Mouse (Mus musculus) heart, postnatal 4 days (tissue): ENCODE measurements around the gene Cfi. TPM values are rescaled to one million over a fixed set of nuclear protein-coding genes. Genes with fewer than 3 reads are reported as not detected.

ENCODE experiments used
- DNase-seq: peaks from one replicate; pipeline ENCODE4 v3.0.0; 2021
- total RNA-seq, 2 experiments: library from RNA; stranded (reverse); gene quantifications; 2 replicates each; pipeline ENCODE4 v1.2.3; 2021

Cfi gene
- total RNA-seq, 2 experiments from 2014 or later: 1.5 to 1.7 TPM

DNA sequence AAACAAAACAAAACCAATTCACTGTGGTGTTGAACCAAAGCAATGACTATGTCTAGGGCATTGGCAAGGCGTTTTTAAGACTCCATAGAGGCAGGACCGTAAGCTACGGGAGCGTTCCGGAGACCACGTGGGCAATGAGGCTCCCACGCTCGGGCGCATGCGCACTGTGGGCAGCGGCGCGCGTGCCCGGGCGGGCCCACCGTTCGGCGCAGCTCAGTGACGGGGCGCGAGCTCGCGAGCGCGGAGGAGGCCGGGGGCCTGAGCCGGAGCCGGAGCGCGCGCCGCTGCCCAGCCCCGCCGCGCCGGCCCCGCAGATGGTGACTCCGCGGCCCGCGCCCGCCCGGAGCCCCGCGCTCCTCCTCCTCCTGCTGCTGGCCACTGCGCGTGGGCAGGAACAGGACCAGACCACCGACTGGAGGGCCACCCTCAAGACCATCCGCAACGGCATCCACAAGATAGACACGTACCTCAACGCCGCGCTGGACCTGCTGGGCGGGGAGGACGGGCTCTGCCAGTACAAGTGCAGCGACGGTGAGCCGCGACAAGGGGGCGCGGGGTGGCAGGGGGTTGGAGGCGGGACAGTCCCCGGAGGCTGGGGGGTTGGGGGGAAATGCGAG lies 42.8 kb downstream of the Cfi start, which contains the start of gene Pla2g12a:
Gene Pla2g12a, plus strand, starts transcription at position 202 of the 617 bp plus-strand sequence.
- DNase-seq: peak; percentile 95

DNA sequence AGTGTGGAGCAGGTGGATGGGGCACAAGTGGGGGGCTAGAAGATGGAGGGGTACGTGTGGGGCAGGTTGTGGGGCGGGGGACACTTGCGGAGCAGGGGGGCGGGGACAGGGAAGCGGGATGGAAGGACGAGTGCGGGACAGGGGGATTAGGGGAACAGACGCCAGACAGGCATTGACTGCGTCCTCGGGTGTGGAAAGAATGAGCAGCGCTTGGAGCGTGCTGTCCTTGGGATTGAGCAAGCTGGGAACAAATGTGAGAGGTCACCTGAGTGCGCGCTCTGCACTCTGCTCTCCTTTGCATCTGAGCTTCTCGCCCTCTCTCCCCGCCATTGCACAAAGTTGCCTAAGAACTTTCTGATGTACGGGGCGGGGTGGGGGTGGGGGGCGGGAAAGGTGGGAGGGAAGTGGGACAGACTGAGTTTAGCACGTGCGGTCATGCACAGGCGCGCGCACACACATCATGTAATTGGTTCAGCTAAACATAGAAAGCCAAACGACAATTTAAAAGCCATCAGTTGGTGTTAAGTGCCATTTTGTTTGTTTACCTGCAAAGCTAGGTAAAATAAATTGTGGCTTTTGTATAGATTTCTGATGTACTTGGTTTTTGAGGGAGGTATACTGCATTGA lies 43.6 kb downstream of the Cfi start:
- peak; percentile 37 for DNase-seq

DNA sequence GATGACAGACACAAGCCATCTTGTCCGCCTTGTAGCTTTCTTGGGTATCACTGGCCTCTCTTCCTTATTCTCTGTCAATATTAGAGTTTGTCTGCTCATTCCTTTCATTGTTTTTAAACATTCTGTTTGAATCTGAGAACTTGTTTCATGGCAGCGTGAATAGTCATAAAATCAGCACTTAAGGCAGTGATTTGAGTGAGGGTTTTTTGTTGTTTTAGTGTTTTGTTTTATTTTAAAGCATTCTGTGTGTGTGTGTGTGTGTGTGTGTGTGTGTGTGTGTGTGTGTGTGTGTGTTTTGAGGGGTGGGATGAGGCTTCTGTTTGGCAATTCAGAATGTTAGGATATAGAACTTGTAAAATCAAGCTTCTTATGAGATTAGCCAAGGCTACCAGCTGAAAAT lies 44.2 kb downstream of the Cfi start:
- no peak for DNase-seq

DNA sequence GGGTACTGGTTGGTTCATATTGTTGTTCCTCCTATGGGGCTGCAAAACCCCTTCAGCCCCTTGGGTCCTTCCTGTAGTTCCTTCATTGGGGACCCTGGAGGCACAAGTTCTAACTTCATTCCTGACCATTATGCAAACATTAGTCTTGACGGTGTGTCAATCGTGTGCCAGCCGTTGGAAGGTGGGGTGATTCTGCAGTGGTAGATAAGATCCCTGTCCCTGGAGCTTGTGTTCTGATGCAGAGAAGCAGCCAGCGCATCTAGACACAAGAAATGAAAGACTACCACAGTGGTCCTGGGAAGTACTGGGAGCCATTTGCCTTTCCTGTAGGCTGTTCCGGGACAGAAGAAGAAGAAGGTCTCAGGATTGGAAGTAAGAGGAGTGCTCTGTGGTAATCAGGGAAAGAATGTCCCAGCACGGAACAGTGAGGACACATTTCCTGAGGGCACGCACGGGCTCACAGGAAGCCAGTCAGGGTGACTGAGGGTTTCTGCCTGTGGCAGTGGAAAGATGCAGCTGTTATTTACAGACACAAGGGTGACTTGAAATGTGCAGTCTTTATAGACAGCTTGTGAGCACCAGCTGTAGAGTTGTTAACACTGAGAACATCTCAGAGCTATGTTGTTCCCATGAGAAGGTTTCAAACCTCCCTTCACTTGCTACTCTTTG lies 45.4 kb downstream of the Cfi start:
- no peak for DNase-seq

DNA sequence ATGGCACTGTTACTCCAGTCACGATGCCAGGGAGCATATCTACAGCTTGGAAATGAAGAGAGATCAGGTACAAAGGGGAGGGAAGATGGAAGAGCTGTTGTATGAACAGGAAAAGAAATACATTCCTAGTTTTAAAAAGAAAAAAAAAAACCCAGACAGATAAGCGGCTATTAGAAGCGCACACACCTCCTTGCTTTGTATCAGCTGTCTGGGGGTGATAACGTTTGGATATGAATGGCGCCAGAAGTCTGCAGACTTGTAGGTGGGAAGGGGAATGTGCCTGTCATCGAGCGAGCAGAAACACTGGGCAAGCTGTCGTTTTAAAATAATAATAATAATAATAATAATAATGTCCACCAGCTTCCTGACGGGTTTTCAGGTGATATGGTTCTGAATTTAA lies 49.9 kb downstream of the Cfi start:
- no peak for DNase-seq

DNA sequence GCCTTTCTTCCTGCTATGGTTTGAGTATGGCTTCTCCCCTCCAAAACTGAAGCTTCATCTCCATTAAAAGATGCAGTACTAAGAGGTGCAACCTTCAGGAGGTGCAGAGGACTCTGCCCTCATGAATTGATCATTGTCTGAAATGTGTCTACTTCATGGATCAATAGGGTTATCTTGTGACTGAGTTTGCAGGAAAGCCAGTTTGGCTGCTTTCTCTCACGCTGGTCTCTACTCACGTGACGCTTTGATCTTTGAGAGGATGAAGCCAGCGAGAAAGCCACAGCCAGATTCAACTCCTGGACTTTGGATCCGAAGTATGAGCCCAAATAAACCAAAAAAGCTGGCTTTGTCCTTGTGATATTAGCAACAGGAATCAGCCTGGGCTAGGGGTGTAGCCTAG lies 50.7 kb downstream of the Cfi start:
- DNase-seq: no peak

DNA sequence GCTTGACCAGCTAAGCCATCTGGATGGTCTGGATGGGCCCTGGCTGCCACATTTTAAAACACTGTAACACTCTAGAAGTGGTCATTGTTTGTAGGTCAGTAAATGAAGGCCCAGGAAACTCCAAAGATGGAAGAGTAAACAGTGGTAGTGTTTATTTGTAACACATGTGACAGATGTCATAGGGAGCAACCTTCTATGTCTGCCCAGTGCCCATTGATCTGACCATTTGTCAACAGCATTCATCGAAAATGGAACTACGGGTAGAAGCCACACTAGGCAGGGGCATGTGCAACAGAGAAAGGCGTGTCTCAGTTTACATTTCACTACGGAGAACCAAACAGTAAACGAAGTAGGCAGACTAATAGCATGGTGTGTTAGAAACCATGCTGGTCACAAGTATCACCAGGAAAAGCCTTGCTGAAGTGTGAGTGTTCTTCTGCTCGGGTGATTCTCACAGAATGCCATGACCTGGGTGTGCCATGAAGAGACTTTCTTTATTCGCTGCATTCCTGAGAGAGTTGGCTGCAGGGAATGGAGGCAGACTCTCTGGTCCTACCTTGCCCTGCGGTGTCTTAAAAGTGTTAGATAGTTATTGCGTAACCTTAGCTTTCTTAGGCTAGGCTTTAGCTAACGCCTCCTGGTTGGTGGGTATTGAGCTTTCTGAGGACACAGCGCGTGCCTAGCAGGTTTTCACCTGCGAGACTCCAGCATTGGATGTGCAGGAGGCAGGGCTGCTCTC lies 52.3 kb downstream of the Cfi start:
- DNase-seq: no peak

DNA sequence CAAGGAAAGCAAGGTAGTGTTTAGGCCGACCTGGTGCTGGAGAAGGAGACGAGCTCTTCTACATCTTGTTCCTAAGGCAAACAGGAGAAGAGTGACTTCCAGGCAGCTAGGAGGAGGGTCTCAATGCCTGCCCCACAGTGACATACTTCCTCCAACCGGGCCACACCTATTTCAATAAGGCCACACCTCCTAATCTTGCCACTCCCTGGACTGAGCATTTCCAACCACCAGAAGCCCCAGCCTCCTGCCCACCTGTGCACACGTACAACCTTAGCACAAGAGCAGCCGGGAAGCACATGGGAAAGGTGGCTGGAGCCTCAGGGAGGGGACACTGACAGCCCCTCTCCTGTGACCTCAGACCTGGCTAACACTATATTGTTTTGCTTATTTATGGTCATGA lies 56.3 kb downstream of the Cfi start:
- no peak for DNase-seq

DNA sequence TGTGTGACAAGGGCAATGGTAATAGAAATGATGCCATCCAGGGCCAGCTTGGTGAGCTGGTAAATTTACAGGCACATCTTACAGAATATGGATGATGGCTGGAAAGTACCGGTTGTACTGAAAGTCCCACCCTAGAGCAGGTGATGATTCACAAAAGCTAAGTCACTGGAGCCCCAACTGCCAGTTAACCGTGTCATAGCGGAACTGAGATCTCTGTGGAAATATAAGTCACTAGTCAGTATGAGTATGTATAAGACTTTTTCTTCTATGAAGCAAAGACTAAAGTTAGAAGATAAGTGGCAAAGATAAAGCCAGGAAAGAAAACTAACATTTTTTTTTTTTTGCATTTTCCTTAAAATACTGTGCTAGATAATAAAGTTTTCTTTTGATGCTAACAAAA lies 57.5 kb downstream of the Cfi start:
- DNase-seq: no peak

DNA sequence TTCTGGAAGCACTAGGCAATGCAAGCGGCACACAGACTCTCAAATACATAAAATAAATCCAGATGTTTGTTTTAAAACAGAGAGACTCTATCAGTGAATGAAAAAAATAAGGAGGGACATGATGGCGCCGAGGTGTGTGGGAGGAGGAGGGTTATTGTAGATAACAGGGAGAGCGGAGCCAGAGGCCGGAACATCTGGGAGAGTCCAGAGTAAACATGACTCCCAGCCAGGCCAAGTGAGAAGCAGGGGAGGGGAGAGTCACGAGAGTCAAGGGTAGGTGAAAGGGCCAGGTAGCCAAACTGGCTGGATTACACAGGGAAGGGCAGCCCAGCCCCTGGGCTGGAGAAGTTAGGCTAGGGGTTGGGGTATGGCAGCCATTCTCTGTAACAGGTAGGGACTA lies 60.9 kb downstream of the Cfi start:
- no peak for DNase-seq

DNA sequence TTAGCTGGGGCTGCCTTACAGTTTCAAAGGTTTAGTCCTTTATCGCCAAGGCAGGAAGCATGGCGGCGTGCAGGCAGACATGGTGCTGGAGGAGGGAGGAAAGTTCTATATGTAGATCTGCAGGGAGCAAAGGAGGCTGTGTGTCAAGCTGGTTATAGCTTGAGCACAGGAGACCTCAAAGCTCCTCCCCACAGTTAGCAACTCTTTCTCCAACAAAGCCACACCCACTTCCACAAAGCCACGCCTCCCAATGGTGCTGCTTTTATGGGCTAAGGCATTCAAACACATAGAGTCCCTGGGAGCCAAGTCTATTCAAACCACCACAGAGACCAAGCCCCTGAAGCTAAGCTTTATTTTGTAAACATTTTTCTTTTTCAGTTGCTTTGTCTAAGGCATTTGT lies 63.2 kb downstream of the Cfi start:
- DNase-seq: no peak

DNA sequence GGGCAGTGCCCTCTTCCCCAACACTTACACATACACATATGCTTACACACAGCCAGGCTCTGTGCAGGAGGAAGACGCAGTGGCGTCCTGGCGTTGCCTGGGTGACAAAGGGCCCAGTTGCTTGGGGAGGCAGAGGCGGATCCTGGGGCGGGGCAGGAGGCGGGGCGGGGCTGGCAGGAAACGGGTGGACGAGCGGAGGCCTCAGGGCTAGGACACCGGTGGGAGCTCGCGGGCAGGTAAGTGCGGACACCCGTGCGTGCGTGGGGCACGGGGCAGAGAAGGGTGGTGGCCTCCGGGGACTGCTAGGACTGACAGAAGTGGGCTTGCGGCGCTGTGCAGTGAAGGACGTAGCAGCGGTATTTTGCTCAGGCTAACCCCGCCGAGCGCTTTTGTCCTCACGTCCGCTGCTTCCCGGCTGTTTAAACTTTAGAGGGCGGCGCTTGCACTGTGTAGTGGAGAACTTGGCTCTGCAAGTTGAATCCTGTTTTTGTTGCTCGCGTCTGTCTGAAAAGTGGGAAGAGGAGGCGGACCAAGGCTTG lies 65.7 kb downstream of the Cfi start, which contains the start of gene Casp6:
Gene Casp6, plus strand, starts transcription at position 155 of the 539 bp plus-strand sequence.
- peak; percentile 84 for DNase-seq

DNA sequence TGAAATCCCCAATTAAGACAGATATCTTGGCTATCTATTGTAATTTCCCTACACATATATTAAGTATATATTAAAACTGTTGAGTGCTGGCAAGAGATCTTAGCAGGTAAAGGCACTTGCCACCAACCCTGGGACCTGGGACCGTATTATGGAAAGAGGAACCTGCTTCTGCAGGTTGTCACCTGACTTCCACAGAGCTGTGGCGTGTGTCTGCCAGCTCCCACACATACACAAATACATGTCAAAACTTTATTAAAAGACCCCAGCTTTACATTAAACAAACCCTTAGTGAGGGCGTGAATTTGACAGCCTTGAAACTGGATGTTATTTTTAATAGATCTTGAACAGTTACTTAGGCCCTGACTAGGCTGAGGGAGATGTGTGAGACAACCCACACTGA lies 67.7 kb downstream of the Cfi start:
- no peak for DNase-seq

DNA sequence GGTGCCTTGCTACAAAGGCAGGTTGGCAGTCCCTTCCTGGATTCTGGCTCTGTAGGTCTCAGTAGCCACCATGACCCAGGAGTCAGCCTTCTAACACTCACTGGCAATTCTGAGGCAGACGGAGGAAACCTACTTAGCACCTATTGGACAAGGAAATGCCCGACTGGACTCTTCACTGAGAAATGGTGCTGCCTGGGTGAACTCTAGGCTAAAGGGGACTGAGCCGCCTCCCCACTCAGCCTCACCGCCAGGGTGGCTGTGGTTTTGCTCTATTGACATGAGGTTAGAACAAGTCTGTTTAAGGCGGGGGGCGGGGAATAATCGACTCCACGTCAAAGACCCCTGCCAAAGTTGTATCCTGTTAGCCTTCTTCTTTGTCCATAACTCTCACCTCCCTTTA lies 68.2 kb downstream of the Cfi start:
- no peak for DNase-seq

DNA sequence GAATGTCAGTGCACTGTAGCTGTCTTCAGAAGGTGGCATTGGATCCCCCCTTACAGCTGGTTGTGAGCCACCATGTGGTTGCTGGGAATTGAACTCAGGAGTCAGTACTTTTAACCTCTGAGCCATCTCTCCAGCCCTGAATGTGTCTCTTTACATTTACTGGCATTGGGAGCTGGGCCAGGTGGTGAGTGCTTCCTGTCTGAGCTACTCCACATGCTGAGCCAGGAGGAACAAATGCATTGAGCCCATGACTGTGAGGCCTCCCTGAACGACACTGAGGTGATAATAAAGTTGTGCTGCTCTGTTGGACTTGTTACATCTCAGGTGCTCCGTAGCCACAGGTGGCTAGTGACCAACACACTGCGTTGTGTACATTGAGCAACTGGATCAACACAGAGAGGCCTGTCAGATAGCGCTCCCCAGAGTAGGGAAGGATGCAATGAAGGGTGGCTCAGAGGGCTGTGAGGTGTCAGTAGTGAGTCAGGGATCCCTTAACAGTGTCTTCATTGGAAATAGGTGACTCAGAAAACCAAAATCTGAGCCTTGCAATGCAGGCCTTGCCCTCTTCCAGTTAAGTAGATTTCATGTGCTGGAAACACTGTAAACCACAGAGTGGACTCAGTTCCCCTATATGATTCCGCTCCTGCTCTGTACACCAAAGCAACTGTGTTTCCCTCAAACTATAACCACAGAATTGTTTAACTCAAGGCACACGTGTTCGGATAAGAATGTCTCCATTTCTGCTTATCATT lies 68.9 kb downstream of the Cfi start:
- DNase-seq: no peak

DNA sequence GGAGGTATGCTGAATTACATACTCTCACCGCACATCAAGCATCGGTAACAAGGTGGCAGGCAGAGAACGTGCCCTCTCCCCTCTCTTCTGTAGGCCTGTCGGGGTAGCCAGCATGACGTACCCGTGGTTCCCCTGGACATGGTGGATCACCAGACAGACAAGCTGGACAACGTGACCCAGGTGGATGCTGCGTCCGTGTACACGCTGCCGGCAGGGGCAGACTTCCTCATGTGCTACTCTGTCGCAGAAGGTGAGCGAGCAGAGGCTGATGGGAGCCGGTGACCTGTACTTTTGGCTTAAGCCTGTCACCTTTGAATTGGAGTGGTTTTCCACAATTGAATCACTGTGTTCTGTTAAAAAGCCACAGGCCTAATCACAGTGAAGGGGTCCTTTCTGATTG lies 76.3 kb downstream of the Cfi start:
- DNase-seq: no peak

DNA sequence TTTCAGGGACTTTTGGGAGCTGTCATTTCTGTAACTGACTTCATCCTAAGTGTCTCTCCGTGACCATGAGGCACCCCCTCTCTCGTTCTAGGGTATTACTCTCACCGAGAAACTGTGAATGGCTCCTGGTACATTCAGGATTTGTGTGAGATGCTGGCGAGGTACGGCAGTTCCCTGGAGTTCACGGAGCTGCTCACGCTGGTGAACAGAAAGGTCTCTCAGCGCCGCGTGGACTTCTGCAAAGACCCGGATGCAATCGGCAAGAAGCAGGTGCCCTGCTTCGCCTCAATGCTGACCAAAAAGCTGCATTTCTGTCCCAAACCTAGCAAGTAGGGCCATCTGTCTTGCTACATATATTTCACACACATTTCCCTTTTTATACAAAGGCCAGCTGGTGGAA lies 77.6 kb downstream of the Cfi start:
- DNase-seq: no peak

DNA sequence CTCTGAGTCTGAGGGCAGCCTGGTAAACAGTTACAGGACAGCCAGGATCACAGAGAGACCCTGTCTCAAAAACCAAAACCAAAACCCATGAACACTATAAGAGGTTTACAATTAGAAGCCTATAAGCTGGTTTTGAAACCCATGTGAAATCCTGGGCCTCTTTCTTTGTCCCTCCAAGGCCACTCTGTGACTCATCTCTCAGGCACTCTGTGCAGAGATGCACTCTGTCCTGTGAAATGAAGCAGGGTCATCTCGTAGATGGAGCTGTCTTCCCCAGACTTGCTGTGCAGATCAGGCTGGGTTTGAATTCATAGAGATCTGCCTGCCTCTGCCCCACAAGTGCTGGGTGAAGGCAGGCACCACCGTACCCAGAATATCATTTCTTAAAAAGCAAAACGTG lies 81.7 kb downstream of the Cfi start:
- DNase-seq: no peak

DNA sequence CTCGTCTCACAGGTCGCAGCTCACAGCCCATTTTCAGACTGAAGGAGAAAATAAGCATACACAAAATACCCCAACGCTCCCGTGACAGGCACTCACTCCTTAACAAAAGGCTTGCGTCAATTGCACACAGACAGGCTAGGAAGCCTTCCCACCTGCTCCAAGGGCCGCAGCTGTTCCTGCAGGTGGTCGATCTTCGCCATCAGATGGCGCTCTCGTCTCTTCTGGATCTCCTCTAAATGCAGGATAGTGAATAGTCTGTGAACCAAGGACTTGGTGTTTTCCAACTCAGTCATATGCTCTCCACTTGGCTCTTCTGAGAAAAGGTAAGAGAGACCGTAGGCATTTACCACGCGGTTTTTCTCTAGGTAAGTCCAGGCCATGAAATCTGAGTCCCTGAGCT lies 82.8 kb downstream of the Cfi start:
- peak; percentile 75 for DNase-seq

DNA sequence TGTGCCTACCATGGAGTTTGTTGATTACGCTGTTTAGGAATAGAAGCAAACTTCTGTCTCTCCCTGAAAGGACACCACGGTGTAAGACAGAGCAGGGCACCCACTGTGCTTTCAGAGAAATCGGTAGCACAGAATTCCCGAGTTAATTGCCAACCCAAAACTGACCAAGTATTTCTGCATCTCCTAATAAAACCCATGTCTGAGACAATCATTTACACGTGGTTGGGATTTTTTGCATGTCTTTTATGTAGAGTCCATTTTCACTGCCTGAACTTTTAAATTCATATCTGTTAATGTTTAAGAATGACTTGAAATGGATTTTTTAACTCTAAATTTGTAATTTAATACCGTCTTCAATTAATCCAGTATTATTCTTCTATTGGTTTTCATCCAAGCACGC lies 87.9 kb downstream of the Cfi start:
- no peak for DNase-seq
